Mouse (Mus musculus): ENCODE data around the gene Fxyd1.

The Fxyd1 gene

GRCm38 (mm10) chr7:31079670-31080069 lies 22.7 kb upstream of the Fxyd1 start:
- CTCF ChIA-PET = no interaction called here

- CTCF ChIA-PET = interaction anchor here (0.5 to 1.0 kb wide), 2 partner anchors 18 to 46 kb away, joined by 3 to 10 read pairs; no protein-coding TSS in a partner anchor
These were observed 21.0 kb upstream of the Fxyd1 start for GRCm38 (mm10) chr7:31077885-31078445.

- CTCF ChIA-PET = interaction anchor here (0.5 to 1.0 kb wide), 3 partner anchors 17 to 891 kb away, joined by 3 to 10 read pairs (median 5); no protein-coding TSS in a partner anchor
These were observed 20.5 kb upstream of the Fxyd1 start for GRCm38 (mm10) chr7:31077470-31077869.

- CTCF ChIA-PET = no interaction called here
These were observed 19.5 kb upstream of the Fxyd1 start, which contains the start of gene Fxyd3 for GRCm38 (mm10) chr7:31076492-31076891. Fxyd3 (minus strand) TSS chr7:31076704.

GRCm38 (mm10) chr7:31074713-31075069 lies 17.7 kb upstream of the Fxyd1 start:
- CTCF ChIA-PET = no interaction called here

GRCm38 (mm10) chr7:31074061-31074712 lies 17.2 kb upstream of the Fxyd1 start:
- CTCF ChIA-PET = interaction anchor here (0.5 kb wide), 1 partner anchor 260 kb away, joined by 4 read pairs; no protein-coding TSS in a partner anchor

- CTCF ChIA-PET = no interaction called here
These were observed 16.5 kb upstream of the Fxyd1 start for GRCm38 (mm10) chr7:31073546-31073945.

- CTCF ChIA-PET = no interaction called here
These were observed 15.3 kb upstream of the Fxyd1 start for GRCm38 (mm10) chr7:31072326-31072725.

GRCm38 (mm10) chr7:31070324-31070723 lies 13.3 kb upstream of the Fxyd1 start:
- CTCF ChIA-PET = no interaction called here

- CTCF ChIA-PET = no interaction called here
These were observed 12.5 kb upstream of the Fxyd1 start for GRCm38 (mm10) chr7:31069491-31069890.

- CTCF ChIA-PET = interaction anchor here (0.7 kb wide), 1 partner anchor 16 kb away, joined by 3 read pairs; no protein-coding TSS in a partner anchor
These were observed 10.8 kb upstream of the Fxyd1 start for GRCm38 (mm10) chr7:31067836-31068235.

- CTCF ChIA-PET = no interaction called here
These were observed 6.1 kb upstream of the Fxyd1 start for GRCm38 (mm10) chr7:31063074-31063560.

- CTCF ChIA-PET = interaction anchor here (0.5 to 0.7 kb wide), 2 partner anchors 17 to 37 kb away, joined by 3 to 4 read pairs; no protein-coding TSS in a partner anchor
These were observed 3.6 kb upstream of the Fxyd1 start for GRCm38 (mm10) chr7:31060621-31061010.

- CTCF ChIA-PET = interaction anchor here (0.7 kb wide), 1 partner anchor 18 kb away, joined by 3 read pairs; no protein-coding TSS in a partner anchor
These were observed 3.1 kb upstream of the Fxyd1 start for GRCm38 (mm10) chr7:31059919-31060620.

GRCm38 (mm10) chr7:31059108-31059507 lies 2.1 kb upstream of the Fxyd1 start, which contains the start of gene Lgi4:
Lgi4 (plus strand) TSS chr7:31059342.
- CTCF ChIA-PET = interaction anchor here (0.7 to 1.2 kb wide), 3 partner anchors 38 to 936 kb away, joined by 4 to 6 read pairs (median 5); no protein-coding TSS in a partner anchor

- CTCF ChIA-PET = interaction anchor here (0.8 to 1.2 kb wide), 4 partner anchors 39 to 198 kb away, joined by 3 to 4 read pairs (median 4); no protein-coding TSS in a partner anchor
These were observed 1.2 kb upstream of the Fxyd1 start for GRCm38 (mm10) chr7:31058211-31058610.

GRCm38 (mm10) chr7:31057730-31058129 lies 731 bp upstream of the Fxyd1 start:
- CTCF ChIA-PET = interaction anchor here (0.8 to 1.0 kb wide), 3 partner anchors 39 to 198 kb away, joined by 3 to 4 read pairs (median 4); no protein-coding TSS in a partner anchor

- CTCF ChIA-PET = no interaction called here
These were observed 551 bp downstream of the Fxyd1 start for GRCm38 (mm10) chr7:31056448-31056847.

GRCm38 (mm10) chr7:31055883-31056282 lies 1.1 kb downstream of the Fxyd1 start:
- CTCF ChIA-PET = no interaction called here

GRCm38 (mm10) chr7:31055354-31055824 lies 1.6 kb downstream of the Fxyd1 start:
- CTCF ChIA-PET = interaction anchor here (0.5 kb wide), 1 partner anchor 10 kb away, joined by 4 read pairs; no protein-coding TSS in a partner anchor

- CTCF ChIA-PET = interaction anchor here (0.5 kb wide), 1 partner anchor 11 kb away, joined by 4 read pairs; no protein-coding TSS in a partner anchor
These were observed 2.2 kb downstream of the Fxyd1 start for GRCm38 (mm10) chr7:31054661-31055320.
